Mouse (Mus musculus) colon, adult 2 months (tissue): ENCODE measurements around the gene Treml2. TPM values are rescaled to one million over a fixed set of nuclear protein-coding genes. Genes with fewer than 3 reads are reported as not detected.

ENCODE experiments used
- polyA plus RNA-seq: library from polyadenylated mRNA; depleted of rRNA; stranded (reverse); fragments of >200 nt; gene quantifications from 2 replicates; pipeline ENCODE4 v1.2.3, GENCODE M21; 2012; rRNA removed

The Treml2 gene
- 1.2 and 1.5 TPM in 2 replicates for polyA plus RNA-seq

GRCm38 (mm10) chr17:48299203-48299602 lies at the start of gene Treml2:
Treml2 (plus strand) TSS chr17:48299498.

GRCm38 (mm10) chr17:48263741-48264362 lies 35.4 kb upstream of the Treml2 start, which contains the start of gene Treml4:
Treml4 (plus strand) TSS chr17:48264295.

GRCm38 (mm10) chr17:48315905-48316579 lies 16.7 kb downstream of the Treml2 start, which contains the start of gene B430306N03Rik:
B430306N03Rik (plus strand) TSS chr17:48316141.

GRCm38 (mm10) chr17:48346231-48346630 lies 46.9 kb downstream of the Treml2 start, which contains the start of gene Trem2:
Trem2 (plus strand) TSS chr17:48346401.

GRCm38 (mm10) chr17:48359616-48360015 lies 60.3 kb downstream of the Treml2 start, which contains the start of gene Treml1:
Treml1 (plus strand) TSS chr17:48359916.

Other genes starting within 250 kb of the Treml2 start
- gene 1700067P10Rik, start 210.2 kb upstream of the Treml2 start, polyA plus RNA-seq = not detected in 2 replicates
- gene 9830107B12Rik, start 153.2 kb upstream of the Treml2 start, polyA plus RNA-seq = 0.14 TPM in 1 of 2 replicates, not detected in the other
- 0.52 and 0.69 TPM in 2 replicates for gene A530064D06Rik, start 132.2 kb upstream of the Treml2 start, polyA plus RNA-seq
- 0.05 and 0.07 TPM in 2 replicates for gene Trem1, start 66.7 kb upstream of the Treml2 start, polyA plus RNA-seq
- gene Trem3, start 51.7 kb upstream of the Treml2 start, polyA plus RNA-seq = not detected in 2 replicates
- 0.20 and 1.3 TPM in 2 replicates for gene Treml4, start 35.2 kb upstream of the Treml2 start, polyA plus RNA-seq
- 0.17 and 0.45 TPM in 2 replicates for gene B430306N03Rik, start 16.6 kb downstream of the Treml2 start, polyA plus RNA-seq
- gene Trem2, start 46.9 kb downstream of the Treml2 start, polyA plus RNA-seq = 5.6 and 6.1 TPM in 2 replicates
- gene Treml1, start 60.4 kb downstream of the Treml2 start, polyA plus RNA-seq = 0.19 TPM in 1 of 2 replicates, not detected in the other
- gene Nfya, start 110.4 kb downstream of the Treml2 start, polyA plus RNA-seq = 51.0 and 57.7 TPM in 2 replicates
- gene Oard1, start 110.5 kb downstream of the Treml2 start, polyA plus RNA-seq = 4.6 and 6.7 TPM in 2 replicates
- 1.8 and 2.2 TPM in 2 replicates for gene Apobec2, start 133.4 kb downstream of the Treml2 start, polyA plus RNA-seq
- 3.6 and 4.8 TPM in 2 replicates for gene Tspo2, start 152.0 kb downstream of the Treml2 start, polyA plus RNA-seq
- gene Unc5cl, start 155.4 kb downstream of the Treml2 start, polyA plus RNA-seq = 13.5 and 15.4 TPM in 2 replicates